Mouse (Mus musculus) lung, postnatal 25 days (tissue): ENCODE results near the gene Parp16.
"Not testable (repeated sequence)": the region's sequence is repeated elsewhere in the genome, so short reads cannot be mapped to it uniquely, and the experiment has no call there.

ENCODE experiments used
- DNase-seq: peaks from one replicate; pipeline ENCODE4 v3.0.0; 2022; ENCODE audit warnings: low spot score

The Parp16 gene

GRCm38 (mm10) chr9:65243249-65243648 is 48.1 kb downstream of the Parp16 start:
- DNase-seq: no peak

DNA sequence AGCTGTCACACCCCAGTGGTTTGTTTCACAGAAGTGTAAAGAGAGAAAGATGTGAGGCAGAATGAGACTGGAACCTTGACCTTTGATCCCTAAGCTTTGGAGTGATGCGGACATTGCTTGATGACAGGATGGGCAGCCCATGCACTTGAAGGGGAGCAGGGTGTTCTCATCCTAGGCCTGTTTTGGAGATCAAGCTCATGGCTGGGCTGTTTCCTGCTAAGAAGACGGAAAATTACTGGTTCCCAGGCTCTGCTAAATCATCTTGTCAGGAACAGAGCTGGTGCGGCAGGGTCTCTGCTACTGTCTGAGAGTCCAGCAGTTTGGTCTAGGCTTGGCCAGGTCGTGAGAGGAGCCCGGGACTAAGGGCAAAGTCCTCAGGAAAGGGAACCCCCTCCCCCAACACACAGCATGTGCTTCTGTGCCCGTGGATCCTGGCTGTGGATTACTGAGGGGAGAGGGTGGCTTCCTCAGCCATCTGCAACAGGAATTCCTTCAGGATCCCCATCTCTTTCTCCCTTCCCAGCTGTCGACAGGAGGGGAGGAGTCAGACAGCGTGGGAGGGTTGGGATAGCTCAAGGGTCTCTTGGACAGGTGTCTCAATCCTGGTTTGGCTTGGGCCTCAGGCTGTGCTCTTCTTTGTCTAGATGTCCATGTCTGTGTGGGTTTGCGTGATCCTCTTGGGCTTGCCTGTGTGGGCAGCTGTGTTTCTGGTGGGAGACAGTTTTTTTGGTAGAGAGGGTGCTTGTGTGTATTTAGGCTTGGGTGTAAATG is 49.1 kb downstream of the Parp16 start:
- DNase-seq: no peak

GRCm38 (mm10) chr9:65247502-65248376 is 52.6 kb downstream of the Parp16 start:
- no peak for DNase-seq

DNA sequence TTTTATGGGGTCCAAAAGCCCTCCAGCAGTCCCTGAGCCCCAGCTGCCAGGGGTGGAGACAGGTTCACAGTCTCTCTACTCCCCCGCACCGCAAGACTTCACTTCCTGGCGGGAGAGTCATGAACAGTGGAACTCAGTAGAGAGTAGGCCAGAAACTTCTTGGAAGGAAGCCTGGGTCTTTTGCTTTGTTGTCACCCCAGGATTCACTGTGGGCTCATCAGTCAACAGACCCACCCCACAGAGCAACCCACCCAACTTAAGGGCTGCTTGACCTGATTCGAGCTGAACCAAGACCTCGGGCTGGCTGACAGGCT is 53.2 kb downstream of the Parp16 start:
- DNase-seq: peak; percentile 11

DNA sequence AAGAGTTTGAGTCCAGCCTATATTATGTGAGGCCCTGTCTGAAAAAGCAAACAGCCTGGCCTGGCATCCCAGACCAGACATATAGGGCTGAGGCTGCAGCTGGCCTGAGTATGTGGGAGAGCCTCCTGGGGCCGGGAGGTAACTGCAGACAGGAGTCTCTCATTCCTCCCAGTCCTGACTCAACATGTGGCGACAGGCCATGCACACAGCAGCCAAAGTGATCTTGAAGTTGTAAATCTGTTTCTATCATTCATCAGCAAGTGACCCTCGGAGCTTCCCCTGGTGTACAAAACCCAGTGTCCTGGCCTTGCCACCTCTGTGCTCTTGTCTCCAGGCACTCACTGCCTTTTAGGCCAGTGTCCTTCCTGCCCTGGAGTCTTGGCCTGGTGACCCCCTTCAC is 56.9 kb downstream of the Parp16 start:
- no peak for DNase-seq

GRCm38 (mm10) chr9:65255906-65256600 is 60.9 kb downstream of the Parp16 start:
- no peak for DNase-seq

DNA sequence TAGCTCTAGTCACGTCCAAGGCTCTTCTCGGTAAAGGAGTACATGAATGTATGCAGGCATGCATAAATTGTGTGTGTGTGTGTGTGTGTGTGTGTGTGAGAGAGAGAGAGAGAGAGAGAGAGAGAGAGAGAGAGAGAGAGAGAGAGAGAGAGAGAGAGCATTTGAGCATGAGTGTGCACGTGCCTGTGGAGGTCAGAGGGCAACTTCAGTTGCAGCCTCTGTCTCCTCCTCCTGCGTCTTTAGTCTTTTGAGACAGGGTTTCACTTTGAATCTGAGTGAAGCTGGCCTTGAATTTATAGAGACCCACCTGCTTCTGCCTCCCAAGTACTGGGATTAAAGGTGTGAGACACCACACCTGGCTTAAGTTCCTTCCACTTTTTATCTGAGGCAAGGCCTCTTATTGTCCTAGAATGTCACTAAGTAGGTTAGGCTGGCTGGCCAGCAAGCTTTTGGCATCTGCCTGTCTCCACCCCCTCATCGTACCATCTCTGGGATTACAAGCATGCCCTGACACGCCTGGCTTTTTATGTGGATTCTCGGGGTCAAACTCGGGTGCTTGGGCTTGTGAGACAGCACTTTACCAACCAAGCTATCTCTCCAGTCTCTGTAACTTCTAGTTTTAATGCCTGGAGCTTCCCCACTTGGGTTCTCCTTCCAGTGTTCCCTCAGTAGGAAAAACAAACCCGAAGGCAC is 62.2 kb downstream of the Parp16 start:
- DNase-seq: no peak

- DNase-seq: no peak
Measured at GRCm38 (mm10) chr9:65259366-65259765, 64.2 kb downstream of the Parp16 start.

- peak; percentile 7 for DNase-seq
Measured at GRCm38 (mm10) chr9:65261591-65262230, 66.6 kb downstream of the Parp16 start.

DNA sequence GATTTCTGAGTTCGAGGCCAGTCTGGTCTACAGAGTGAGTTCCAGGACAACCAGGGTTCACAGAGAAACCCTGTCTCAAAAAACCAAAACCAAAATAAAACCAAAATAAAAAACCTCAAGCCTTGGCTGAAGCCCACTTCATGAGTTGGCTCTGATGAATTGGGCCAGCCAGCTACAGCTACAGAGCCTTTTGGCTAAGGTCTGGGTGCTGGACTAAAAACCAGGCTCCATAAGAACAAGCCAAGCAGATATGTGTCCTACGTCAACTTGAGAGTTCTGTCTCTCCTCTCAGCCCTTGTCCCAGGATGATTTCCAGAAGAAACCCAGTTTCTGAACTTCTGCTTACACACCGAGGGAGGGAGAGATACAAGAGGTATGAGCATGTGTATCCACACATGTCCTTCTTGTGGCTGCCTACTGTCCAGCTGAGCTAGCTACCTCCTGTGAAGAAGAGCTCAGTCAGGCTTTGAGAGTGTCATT is 67.5 kb downstream of the Parp16 start:
- no peak for DNase-seq

GRCm38 (mm10) chr9:65264959-65265358 is 69.8 kb downstream of the Parp16 start, which contains the start of gene Cilp:
Gene Cilp (plus strand): TSS chr9:65265180.
- no peak for DNase-seq

GRCm38 (mm10) chr9:65267742-65268515 is 72.8 kb downstream of the Parp16 start:
- DNase-seq: no peak

DNA sequence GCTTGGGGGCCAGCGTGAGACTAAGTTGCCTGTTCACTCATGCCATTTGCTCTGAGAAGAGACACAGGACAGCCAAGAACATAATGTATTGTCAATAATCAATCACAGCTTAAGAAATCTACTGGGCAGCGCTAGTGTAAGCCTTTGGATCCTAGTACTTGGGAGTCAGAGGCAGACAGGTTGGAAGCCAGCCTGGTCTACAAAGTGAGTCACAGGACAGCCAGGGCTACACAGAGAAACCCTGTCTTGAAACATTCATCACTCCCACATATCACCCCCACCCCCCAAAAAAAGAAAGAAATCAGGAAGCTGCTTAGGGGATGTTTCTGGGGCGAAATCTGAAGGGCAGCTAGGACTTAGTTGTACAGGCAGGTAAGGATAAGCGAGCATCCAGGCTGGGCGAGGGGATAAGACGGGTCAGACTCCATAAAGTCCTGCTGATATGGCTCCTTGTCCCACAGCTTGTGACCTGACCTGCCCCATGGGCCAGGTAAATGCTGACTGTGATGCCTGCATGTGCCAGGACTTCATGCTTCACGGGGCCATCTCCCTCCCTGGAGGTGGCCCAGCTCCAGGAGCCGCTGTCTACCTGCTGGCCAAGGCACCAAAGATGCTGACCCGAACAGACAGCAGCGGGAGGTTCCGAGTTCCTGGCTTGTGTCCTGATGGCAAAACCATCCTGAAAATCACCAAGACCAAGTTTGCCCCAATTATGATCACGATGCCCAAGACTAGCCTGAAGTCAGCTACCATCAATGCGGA is 78.1 kb downstream of the Parp16 start:
- DNase-seq: no peak

GRCm38 (mm10) chr9:65273873-65274272 is 78.7 kb downstream of the Parp16 start:
- no peak for DNase-seq

GRCm38 (mm10) chr9:65274851-65275250 is 79.7 kb downstream of the Parp16 start:
- DNase-seq: not testable (repeated sequence)

DNA sequence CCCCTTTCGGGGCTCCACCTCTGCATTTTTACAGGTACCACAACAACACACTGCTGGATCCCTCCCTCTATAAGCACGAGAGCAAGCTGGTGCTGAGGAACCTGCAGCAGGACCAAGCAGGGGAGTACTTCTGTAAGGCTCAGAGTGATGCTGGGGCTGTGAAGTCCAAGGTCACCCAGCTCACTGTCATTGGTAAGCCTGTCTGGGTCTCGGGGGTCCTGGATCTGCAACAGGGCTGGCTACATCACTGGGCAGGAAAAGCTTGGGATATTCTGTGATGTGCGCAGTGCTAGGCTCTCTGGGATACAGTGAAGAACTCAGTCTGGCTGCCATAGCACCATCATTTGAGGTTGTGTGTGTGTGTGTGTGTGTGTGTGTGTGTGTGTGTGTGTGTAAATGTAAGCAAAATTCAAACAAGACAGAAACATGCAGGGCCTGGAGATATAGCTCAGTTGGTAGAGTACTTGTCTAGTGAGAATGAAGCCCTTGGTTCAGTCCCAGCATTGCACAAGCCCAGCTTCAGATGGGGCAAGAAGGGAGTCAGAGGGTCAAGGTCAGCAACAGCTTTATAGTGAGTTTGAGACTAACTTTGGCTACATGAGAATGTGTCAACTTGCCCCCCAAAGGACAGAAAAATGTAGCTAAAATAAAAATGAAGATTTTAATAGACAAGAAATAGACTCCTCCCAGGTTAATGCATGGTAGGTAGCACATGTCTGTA is 80.8 kb downstream of the Parp16 start:
- DNase-seq: no peak

DNA sequence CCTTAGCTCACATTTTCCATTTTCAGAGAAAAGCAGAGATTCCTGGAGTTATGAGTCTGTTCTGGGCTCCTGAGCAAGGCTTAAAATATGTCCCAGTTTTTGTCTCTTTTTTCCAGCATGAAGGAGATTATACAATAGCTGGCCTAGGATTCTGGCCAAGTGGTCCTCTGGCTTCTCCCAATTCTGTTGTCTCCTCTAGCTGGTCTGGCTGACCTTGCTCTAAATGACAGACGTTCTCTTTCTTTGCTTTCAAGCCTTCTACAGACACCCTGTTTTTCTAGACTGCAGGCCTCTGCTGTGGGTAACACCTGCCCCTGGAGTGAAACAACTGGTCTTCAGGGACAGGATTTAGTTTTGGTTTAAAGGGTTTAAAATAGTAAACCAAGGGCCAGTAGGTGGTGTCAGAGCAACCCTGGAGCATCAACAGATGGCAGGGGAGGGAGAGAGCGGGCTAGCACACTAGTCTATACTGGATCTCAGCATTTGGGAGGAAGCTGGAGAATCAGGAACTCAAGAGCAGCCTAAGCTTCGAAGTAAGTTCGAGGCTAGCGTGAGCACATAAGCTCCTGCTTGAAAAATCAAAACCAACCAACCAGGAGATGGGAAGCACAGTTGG is 86.5 kb downstream of the Parp16 start:
- peak; percentile 23 for DNase-seq

GRCm38 (mm10) chr9:65283301-65283700 is 88.1 kb downstream of the Parp16 start:
- peak; percentile 59 for DNase-seq

DNA sequence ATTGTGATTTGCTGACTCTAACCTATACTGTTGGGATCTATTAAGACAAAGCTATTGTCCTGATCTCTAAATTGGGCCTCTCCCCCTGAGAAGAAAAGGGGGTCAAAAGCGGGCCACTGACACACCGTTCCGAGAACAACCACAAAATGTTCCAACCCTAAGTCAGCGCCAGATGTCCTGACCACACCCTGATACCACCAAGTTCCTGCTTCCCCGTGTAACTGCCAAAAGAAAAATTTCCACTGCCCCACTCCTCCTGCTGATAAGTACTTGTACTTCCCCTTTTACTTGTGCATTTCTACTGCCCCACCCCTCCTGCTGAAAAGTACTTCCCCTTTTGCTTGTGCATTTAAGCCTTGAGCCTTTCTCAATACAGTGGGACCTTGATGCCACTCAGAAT is 93.1 kb downstream of the Parp16 start:
- not testable (repeated sequence) for DNase-seq
